Mouse (Mus musculus) intestine, postnatal 0 days (tissue): ENCODE data around the gene Tdo2. TPM values are rescaled to one million over a fixed set of nuclear protein-coding genes. Genes with fewer than 3 reads are reported as not detected.

Experiments
- ATAC-seq: fragments of 200-750 bp; cut with Nextera tagmentation; 2 replicates; pipeline ENCODE4 v1.8.0; 2017; ENCODE audit warnings: mild to moderate bottlenecking, moderate TSS enrichment, moderate library complexity
- H3K27ac ChIP-seq: fragments of 300-500 bp; sonication (generic); 2 replicates; pipeline ENCODE4 v1.5.1; 2014; ENCODE audit warnings: mild to moderate bottlenecking, low read depth, low read length, moderate library complexity
- H3K27me3 ChIP-seq: fragments of 300-500 bp; sonication (generic); replicated peaks from 2 replicates; pipeline ENCODE4 v1.6.1; 2014; ENCODE audit warnings: low read length, mixed read lengths; ENCODE audit not compliant: control insufficient read depth, insufficient read depth
- H3K36me3 ChIP-seq: fragments of 300-500 bp; sonication (generic); 2 replicates; pipeline ENCODE4 v1.6.1; 2014; ENCODE audit warnings: mild to moderate bottlenecking, moderate library complexity; ENCODE audit not compliant: control insufficient read depth, insufficient read depth
- H3K4me1 ChIP-seq: fragments of 300-500 bp; sonication (generic); replicated peaks from 2 replicates; pipeline ENCODE4 v1.6.1; 2014; ENCODE audit warnings: antibody characterized with exemption, low read length, mixed read lengths; ENCODE audit not compliant: control insufficient read depth, insufficient read depth
- H3K4me2 ChIP-seq: fragments of 300-500 bp; sonication (generic); replicated peaks from 2 replicates; pipeline ENCODE4 v1.6.1; 2014; ENCODE audit warnings: low read depth, mild to moderate bottlenecking, moderate library complexity
- H3K4me3 ChIP-seq: fragments of 300-500 bp; sonication (generic); 2 replicates; pipeline ENCODE4 v1.5.1; 2014; ENCODE audit warnings: low read depth, low read length
- H3K9ac ChIP-seq: fragments of 300-500 bp; sonication (generic); 2 replicates; pipeline ENCODE4 v1.6.1; 2014; ENCODE audit warnings: mild to moderate bottlenecking, low read depth, low read length
- H3K9me3 ChIP-seq: fragments of 300-500 bp; sonication (generic); 2 replicates; pipeline ENCODE4 v1.6.1; 2016; ENCODE audit warnings: mixed run types; ENCODE audit not compliant: control insufficient read depth
- CTCF ChIP-seq: sonication (generic); IDR thresholded peaks from 2 replicates; pipeline ENCODE4 v1.5.1; 2016; ENCODE audit warnings: low read depth, mild to moderate bottlenecking, control low read depth, antibody characterized with exemption, moderate library complexity
- WGBS: fragments of 180-500 bp; shearing (Covaris S2); extraction: QIAGEN DNeasy Blood & Tissue Kit; methylation state at CpG from one replicate; pipeline ENCODE4 v1.1.7; 2014; 5-methylcytosine and 5-hydroxymethylcytosine counted together
- polyA plus RNA-seq: library from polyadenylated mRNA; unstranded; fragments of >200 nt; fragmentation: Nextera tagmentation; extraction: Ambion mirVana; gene quantifications from 2 replicates; pipeline ENCODE4 v1.2.1, GENCODE M21; 2015

Tdo2 gene
- polyA plus RNA-seq, 1 experiment from 2014 or later = 0.68 TPM

- no peak for TF ChIP-seq CTCF
- H3K9me3 ChIP-seq = no peaks in the 10 kb centered on the region
- ATAC-seq = no peak
- H3K27me3 ChIP-seq = no peaks in the 10 kb centered on the region
- H3K4me2 ChIP-seq = no peak overlapping the region
- H3K36me3 ChIP-seq = peaks cover 9% of the 10 kb centered on the region; the same call in 1 of the 2 replicates
- H3K4me3 ChIP-seq = no peak overlapping the region
- H3K27ac ChIP-seq = no peak overlapping the region
- WGBS = 49% methylated on average over 2 of the region's 2 CpGs
- no peaks in the 10 kb centered on the region for H3K4me1 ChIP-seq
- no peak overlapping the region for H3K9ac ChIP-seq
These were observed 24.2 kb downstream of the Tdo2 start for GRCm38 (mm10) chr3:81951785-81952184.

GRCm38 (mm10) chr3:81949048-81949447 lies 27.0 kb downstream of the Tdo2 start:
- Histone ChIP-seq H3K27me3 (no peaks in the 10 kb centered on the region), H3K4me3 (no peak overlapping the region), H3K27ac (no peak overlapping the region), H3K4me1 (no peaks in the 10 kb centered on the region), H3K9me3 (no peaks in the 10 kb centered on the region), H3K4me2 (no peak overlapping the region), H3K36me3 (peaks cover 9% of the 10 kb centered on the region; the same call in 1 of the 2 replicates), H3K9ac (no peak overlapping the region)
- ATAC-seq = no peak
- no peak for TF ChIP-seq CTCF
- 90% methylated on average over 1 of the region's 1 CpGs for WGBS

GRCm38 (mm10) chr3:81944851-81945393 lies 31.1 kb downstream of the Tdo2 start:
- 51% methylated on average over 7 of the region's 7 CpGs for WGBS
- no peaks in the 10 kb centered on the region for H3K27me3 ChIP-seq
- no peak overlapping the region; the same call in 1 of the 2 replicates for H3K27ac ChIP-seq
- no peak for TF ChIP-seq CTCF
- H3K4me2 ChIP-seq = no peak overlapping the region
- H3K9me3 ChIP-seq = no peaks in the 10 kb centered on the region
- no peak overlapping the region for H3K4me3 ChIP-seq
- H3K9ac ChIP-seq = no peak overlapping the region
- no peaks in the 10 kb centered on the region for H3K4me1 ChIP-seq
- peaks cover 10% of the 10 kb centered on the region for H3K36me3 ChIP-seq
- ATAC-seq = peak; percentile 92

- no peaks in the 10 kb centered on the region for H3K4me1 ChIP-seq
- no peaks in the 10 kb centered on the region for H3K9me3 ChIP-seq
- no peaks in the 10 kb centered on the region for H3K27me3 ChIP-seq
- no peak for TF ChIP-seq CTCF
- H3K36me3 ChIP-seq = peaks cover 10% of the 10 kb centered on the region; the same call in 1 of the 2 replicates
- ATAC-seq = no peak
- H3K4me2 ChIP-seq = no peak overlapping the region
- 97% methylated on average over 3 of the region's 3 CpGs for WGBS
- H3K4me3 ChIP-seq = no peak overlapping the region
- no peak overlapping the region for H3K27ac ChIP-seq
- H3K9ac ChIP-seq = no peak overlapping the region
These were observed 32.9 kb downstream of the Tdo2 start for GRCm38 (mm10) chr3:81943097-81943496.

GRCm38 (mm10) chr3:81942341-81942740 lies 33.7 kb downstream of the Tdo2 start:
- 58% methylated on average over 3 of the region's 3 CpGs for WGBS
- Histone ChIP-seq H3K27me3 (no peaks in the 10 kb centered on the region), H3K27ac (0 out of 2 replicates have a peak overlapping the region, but pooled peaks have one; percentile 54), H3K9ac (no peak overlapping the region), H3K4me3 (no peak overlapping the region), H3K4me1 (no peaks in the 10 kb centered on the region), H3K4me2 (no peak overlapping the region), H3K36me3 (peaks cover 9% of the 10 kb centered on the region; the same call in 1 of the 2 replicates), H3K9me3 (no peaks in the 10 kb centered on the region)
- ATAC-seq = peak; percentile 63; the same call in 1 of the 2 replicates
- no peak for TF ChIP-seq CTCF

- Histone ChIP-seq H3K9ac (no peak overlapping the region), H3K4me2 (no peak overlapping the region), H3K9me3 (no peaks in the 10 kb centered on the region), H3K36me3 (peaks cover 4% of the 10 kb centered on the region; the same call in 1 of the 2 replicates), H3K27ac (no peak overlapping the region), H3K4me3 (no peak overlapping the region), H3K4me1 (no peaks in the 10 kb centered on the region), H3K27me3 (no peaks in the 10 kb centered on the region)
- ATAC-seq = no peak
- no peak for TF ChIP-seq CTCF
- 37% methylated on average over 3 of the region's 3 CpGs for WGBS
These were observed 37.1 kb downstream of the Tdo2 start for GRCm38 (mm10) chr3:81938924-81939323.
